Mouse (Mus musculus) telencephalon, adult 2 months (tissue): ENCODE measurements at regions not wholly inside any gene's neighbourhood (a gene's known extent, or its start where the extent isn't known, plus 50 kb on each side); places are given as distances from the start of the nearest gene placed in this dataset.

ENCODE experiments used
- DNase-seq: peaks from one replicate; pipeline ENCODE4 v3.0.0-alpha.2; 2011; ENCODE audit warnings: low read depth, low spot score

DNA sequence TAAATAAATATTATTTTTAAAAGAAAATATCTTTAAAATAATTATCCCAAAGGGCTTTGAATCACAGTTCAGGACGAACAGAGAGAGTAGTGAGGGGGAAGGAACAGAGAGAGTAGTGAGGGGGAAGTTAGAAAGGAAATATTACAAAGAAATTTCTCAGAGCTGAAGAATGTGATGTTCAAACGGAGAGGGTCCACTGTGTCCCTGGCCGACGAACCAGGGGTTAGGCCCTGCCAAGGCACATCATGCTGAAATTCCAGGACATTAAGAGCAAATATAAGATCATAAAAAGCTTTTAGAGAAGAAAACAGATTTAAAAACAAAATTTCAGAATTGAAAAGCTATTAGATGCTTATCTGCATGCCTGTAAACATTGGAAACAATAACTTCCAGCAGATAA lies 61.6 kb downstream of the Skor1 start:
- DNase-seq = no peak

DNA sequence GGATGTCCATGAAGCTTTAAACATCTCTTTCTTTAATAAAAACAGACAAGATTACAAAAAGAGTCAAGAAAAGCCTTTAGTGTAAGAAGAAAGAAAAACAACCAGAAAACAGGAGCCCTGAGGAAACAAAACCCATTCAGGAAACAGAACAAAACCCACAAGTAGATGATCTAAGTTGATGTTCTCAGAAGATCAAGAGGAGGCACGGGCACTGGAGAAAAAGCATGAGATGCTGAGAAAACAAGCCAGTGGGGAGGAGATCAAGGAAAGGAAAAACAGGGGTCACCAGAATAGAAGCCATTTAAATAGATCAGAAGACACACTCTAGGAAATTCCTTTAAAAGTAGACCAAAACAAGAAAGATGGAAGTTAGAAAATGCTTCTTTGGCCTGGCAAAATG lies 62.1 kb downstream of the Skor1 start:
- DNase-seq = no peak

DNA sequence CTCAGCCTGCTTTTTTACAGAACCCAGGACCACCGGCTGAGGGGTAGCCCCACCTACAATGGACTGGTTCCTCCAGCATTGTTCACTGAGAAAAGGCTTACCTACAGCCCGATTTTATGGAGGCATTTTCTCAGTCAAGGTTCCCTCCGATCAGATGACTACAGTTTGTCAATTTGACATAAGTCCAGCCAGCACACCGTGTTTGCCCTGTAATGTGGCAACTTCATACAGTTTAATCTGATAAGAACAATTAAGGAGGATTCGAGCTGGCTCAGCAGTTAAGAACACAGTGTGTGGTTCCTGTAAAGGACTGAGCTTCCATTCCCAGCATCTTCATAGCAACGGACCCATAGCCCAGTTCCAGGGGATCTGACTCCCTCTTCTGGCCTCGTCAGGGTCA lies 65.9 kb downstream of the Skor1 start:
- DNase-seq = no peak

DNA sequence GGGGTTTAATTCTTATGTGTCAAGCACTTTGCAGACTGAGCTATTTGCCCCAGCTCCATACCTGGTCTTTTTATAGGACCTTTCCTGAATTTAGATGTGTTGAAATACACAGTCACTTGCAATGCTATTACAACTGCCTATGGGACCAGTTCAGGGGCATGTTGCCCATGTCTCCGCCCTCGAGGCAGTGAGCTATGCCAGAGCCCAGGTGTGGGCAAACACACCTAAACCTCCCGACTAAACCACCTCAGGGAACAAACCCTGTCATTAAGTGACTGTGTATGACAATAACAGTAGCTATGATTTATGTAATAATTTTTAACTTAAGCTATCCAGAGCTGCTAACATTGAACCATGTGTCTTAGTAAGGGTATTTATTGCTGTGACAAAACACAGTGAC lies 66.5 kb downstream of the Skor1 start:
- DNase-seq = no peak

DNA sequence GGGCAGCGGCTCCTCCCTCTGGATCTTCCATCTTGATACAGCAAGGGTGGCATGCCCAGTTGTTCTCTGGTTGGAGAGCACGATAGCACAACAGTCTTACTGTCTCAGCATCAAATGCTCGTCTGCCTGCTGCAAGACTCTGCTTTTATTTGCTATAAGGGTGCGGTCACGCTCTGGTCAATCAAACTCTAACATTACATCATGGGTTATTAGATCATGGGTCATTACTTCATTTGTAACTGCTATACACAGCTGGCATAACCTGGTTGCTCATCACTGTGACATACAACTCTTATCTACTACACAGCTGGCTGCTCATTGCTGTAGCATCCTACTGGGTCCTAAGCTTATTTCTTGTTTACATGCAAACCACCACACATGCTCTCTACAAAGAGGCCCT lies 68.4 kb downstream of the Skor1 start:
- DNase-seq = no peak

DNA sequence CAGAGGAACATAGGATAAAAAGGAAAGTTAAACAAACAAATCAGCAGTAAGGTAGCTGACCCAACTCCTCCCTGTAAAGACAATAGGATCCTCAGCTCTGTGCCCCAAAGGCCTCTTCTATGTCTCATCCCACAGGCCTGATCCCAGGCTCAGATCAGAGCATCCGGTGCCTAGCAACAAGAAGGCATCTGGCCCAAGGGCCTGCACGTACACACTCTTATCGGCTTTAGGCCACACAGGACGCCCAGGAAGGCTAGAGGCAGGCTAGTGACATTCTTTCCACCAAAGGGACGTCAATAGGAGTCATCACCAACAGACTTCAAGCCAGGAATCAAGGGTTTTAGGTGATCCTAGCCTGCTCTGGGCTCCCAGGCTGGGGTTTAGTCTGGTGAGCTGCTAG lies 73.5 kb downstream of the Skor1 start:
- DNase-seq = no peak

DNA sequence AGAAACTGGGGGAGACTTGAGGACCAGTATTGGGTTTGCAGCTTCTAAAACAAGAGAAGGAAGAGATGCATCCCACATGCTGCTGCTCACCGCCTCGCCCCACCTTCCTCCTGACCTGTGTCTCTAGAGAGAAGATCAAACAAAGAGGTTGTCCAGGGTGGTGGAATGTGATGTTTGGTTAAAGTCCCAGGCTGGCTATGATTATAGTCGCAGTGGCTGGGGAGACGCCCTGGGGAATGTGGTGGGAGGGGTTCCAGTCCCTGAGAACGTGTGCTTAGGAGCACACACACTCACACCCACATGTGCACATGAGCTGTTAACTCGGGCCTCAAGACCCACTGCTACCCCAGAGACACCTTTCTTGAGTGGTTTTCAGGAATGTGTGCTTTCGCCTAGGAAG lies 74.0 kb downstream of the Skor1 start:
- DNase-seq = no peak

DNA sequence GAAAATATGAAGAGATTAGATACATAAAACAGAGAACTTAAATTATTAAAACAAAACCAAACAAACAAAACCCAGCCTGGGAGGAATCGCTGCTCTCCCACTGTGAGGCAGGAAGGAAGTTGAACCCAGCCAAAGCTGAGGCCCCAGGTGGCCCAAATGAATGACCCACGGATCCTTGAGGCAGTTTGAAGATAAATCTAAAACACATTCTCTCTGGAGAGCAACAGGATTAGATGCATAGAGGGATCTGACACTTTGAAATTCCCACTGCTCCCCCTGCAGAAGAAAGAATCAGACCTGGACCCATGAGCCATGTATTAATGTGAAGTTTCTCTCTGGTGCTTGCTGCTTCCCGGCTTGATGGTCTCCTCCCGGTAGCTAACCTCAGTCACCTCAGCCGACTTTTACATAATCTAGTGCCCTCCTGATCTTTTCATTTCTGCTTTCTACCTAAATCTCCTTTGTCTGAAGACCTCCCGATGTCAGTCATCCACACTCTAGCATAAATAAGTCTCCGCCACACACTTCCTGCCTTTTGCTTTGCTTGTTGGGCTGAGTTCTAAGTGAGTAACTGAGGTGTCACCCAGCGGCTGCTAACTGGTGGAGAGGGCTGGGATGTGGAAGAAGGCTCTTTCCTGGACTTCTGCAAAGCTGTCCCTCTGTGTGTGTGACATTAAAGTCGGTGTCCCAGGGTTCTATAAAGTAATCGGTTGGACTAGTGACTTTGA lies 74.6 kb downstream of the Skor1 start:
- DNase-seq = no peak

DNA sequence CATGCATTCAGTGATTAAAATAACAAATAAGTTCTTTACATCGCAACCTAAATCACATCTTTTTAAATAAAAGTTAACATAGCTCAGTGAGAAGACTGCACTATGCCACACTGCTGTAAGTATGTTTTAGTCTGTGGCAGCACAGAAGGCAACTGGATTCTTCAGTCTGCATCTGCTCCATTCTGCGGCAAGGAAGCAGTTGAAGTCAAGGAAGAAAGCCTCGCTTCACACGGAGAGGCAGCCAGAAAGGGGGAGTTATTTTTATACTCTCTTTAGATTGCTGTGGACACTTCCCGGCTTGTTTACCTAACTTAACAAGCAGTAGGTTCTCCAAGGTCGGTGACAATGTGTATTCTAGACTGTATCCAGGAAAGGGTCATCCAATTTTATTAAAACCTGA lies 77.7 kb downstream of the Skor1 start:
- DNase-seq = no peak

DNA sequence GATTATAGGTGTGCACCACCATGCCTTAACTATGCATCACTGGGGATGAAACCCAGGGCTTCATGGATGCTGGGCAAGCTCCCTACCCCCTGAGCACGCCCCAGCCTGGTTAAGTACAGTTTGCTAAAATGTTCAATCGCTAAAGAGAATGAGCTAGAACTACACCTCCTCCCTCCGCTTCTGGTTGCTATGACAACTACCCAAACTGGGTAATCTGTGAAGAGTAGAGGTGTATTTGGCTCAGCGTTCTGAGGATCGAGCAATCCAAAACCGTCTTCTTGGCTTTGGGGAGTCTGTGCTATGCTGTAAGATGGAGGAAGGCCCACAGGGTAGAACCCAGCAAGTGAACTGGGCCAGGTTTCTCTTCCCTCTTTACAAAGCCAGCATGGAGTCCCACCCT lies 78.8 kb downstream of the Skor1 start:
- peak; percentile 91 for DNase-seq

DNA sequence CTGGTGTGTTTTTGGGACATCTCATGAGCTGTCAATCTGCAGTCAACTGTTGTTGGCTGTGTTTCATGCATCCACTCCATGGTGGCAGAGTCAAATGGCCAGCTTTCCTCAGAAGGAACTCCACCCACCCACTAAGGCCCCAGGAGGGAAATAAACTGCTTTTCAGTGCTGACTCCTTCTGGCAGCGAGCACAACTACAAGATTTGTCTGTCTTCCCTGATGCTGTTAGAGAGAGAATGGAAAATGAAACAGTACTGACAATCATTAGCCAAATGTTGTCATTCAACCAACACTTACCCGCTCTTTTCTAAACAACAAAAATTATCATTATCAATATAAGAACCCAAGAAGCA lies 79.3 kb upstream of the Pias1 start:
- no peak for DNase-seq

DNA sequence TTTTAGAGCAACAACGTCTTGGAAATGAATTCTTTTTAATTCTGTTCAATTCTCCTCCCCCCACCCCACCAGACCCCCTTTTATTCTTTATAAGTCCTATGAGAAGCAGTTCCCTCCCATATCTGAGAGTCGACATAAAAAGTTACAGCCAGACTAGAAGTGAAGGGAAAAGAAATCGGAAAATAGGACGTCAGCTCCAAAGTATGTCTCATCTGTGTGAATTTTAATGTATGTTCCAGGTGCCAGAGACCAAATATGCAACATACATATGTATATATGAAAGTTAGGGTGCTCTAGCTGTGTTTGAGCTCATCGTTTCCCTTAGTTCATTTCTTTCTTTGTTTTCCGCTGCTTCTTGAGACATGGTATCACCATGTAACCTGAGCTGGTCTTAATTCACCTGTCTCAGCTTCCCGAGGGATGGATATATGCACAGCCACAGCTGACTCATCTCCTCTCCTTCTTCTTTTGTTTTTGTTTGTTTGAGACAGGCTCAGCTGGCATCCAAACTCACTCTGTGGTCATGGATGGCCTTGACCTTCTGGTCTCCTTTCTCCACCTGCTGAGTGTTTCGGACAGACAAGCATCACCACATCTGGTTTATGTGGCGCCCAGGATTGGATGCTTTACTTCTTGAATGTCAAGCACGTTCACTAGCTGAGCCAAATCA lies 78.8 kb upstream of the Pias1 start:
- DNase-seq = no peak

DNA sequence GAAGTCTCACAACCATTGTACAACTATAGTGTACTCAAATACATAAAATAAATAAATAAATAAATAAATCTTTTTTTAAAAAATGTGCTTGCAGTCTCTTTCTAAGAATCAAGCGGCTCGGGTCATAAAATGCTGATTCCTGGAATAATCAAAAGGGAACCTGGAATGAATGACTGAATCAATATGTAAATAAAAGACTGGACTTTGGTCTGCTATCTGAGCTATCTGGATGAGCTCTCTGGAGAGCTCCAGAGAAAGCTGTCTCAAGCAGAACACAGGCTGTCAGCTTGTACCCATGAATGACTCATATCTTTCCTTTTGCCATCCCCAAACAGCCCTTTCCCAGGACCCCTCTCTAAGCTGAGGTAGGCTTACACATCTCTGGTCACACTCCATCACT lies 75.8 kb upstream of the Pias1 start:
- no peak for DNase-seq

DNA sequence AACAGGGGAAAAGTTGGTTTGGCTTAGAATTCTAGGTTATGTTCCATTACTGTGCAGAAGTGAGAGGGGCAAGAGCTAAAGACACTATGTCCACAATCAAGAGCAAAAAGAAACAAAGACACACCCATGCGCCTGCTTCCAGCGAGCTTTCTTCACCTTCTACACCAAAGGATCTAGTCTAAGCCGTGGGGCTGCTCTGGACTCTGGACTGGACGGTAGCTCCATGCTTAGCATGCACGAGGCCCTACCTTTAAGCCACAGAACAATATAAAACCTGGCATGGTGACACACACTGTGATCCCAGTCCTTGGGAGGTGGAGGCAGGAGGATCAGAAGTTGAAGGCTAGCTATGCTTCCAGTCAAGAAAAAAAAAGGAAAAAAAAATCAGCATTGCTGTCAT lies 73.0 kb upstream of the Pias1 start:
- DNase-seq = no peak

DNA sequence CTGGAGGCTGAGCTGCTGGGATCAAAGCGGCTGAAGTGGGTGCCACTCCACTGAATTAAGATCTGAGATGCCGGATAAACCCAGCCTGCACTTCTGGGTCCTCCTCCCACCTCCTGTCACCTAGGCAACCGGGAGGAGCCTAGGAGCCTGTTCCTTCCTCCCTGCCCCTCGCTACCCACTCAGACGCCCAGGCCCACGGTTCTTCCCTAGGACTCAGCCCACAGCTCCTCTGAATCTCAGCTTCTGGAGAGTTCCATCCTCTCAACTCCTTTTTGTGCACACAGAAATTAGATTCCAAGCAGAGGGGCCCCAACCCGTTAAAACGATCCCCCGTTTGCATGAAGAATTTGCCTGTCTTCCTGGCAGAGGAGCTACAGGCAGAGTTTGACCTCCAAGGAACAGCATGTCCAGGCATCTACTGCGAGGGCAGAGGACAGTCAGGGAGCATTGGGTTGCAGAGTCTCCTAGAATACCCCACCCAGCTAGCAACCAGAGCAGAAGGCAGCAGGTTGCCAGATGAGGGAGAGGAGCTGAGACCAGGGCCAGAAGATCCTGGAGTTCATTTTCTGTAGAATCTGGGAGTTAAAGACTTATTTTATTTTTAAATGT lies 71.6 kb upstream of the Pias1 start:
- DNase-seq = peak; percentile 89

DNA sequence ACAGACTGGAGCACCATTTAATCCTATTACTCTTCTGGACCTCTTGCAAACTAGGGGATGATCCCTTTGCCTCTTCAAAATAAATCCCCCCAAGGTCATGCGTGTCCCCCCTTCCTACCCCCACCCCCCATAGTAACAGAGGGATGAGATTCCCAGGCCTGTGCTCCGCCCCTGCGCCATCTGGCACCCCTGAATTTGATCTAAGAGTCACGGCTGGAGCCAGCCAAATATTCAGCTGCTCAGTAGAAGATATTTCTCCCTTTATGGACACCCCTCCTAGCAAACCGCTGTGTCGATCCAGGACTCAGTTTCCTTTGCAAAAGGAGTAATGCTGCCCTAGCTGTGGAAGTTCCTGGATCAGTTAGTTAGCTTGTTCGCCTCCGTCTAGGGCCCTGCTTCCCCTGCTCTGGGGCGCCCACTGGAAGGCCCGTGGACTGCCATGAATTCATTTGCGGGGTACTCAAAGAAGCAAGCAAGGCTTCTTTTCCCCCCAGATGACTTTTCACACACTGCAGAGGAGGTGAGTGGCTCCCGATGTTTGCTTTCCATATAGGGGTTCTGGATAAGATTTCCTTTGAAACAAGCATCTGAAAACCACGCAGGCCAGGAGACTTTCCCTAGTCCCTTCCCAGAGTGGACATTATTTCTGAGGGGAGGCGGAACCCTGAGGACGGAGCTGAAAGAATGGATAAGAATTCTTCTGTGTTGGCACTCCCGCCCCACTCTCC lies 70.9 kb upstream of the Pias1 start:
- no peak for DNase-seq

DNA sequence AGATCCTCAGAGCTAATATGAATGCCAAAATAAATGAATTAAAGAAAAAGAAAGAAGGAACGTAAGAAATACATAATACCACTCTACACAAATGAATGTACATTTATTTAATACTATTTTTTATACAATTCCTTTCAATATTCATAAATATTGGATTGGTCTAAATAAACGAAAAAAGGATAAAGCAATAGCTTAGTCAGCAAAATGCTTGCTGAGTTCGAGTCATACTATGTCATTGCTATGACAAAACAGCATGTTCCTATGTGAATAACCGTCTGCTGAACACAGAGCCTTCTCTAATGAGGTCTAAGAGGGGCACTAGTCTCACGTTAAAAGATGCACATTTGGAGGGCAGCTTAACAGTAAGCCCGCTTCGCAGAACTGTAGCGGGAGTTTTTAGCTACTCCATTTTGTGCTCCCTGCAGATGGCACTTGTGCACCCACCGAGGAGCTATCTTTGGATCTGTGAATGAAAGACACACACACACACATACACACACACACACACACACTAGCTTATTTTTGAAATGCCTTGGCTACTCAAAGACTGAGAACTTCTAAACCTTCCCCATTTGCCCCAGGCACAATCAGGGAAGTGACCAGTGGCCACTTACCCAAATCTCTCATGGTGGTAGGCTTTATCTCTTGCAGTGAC lies 69.1 kb upstream of the Pias1 start:
- DNase-seq = peak; percentile 43

DNA sequence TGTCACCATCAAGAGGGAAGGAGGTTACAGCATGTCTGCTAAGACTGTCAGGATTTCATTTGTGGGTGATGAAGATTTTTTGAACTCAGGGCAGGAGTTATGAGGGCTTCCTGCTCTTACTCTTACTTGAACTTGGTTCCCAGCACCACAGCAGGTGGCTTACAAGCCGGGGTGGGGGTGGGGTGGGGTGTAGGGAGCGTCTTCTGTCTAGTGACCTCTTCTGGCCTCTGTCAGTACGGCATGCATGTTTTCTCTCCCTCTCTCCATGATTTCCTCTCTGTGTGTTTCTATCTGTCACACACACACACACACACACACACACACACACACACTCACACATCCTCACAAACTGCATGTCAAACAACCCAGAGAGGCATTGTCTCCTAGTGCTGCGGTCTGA lies 64.5 kb upstream of the Pias1 start:
- DNase-seq = no peak

DNA sequence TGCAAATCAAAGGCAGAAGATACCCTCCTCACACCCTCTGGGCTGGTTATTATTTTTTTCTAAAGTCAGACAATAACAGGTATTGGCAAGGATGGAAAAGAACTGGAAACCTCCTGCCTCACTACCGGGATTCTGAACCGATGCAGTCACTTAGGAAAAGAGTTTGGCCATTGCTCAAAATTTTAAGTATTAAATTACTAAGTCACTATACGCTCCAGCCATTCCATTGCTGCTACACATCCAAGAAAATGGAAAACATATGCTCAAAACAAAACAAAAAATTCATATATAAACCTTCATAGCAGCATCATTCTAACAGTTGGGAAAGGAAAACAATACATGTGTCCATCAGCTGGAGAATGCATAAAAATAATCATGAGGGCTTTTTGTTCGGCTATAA lies 63.9 kb upstream of the Pias1 start:
- DNase-seq = no peak

DNA sequence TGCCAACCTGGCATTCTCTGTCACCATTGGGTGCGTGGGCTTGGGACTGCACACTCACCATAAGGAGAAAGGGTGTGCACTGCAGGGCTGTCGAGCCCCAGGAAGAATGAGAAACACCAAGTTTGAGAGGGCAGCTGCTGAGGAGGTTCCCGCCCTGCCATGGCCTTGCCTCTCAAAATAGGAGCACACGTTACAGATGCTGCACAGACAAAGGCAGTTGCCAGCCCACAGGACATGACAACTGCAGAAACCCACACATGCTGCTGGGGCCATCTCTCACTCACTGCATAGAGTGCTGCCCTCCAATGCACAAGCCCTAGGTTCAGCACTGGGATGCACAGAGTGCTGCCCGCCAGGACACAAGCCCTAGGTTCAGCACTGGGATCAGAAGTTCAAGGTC lies 61.6 kb upstream of the Pias1 start:
- DNase-seq = no peak

DNA sequence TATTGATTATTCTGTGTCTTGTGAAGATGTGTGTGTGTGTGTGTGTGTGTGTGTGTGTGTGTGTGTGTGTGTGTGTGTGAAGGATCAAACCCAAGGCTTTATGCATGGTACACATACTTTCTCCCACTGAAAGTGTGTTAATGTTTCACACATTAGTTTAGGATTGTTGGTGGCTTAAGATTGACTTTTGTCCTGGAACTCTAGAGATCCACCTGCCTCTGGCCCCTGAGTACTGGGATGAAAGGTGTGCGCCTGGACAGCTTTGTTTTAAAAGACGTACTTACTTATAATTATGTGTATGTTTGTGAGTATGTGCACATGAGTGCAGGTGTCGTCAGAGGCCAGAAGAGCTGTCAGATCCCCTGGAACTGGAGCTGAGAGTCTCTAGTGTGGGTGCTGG lies 59.3 kb upstream of the Pias1 start:
- no peak for DNase-seq

DNA sequence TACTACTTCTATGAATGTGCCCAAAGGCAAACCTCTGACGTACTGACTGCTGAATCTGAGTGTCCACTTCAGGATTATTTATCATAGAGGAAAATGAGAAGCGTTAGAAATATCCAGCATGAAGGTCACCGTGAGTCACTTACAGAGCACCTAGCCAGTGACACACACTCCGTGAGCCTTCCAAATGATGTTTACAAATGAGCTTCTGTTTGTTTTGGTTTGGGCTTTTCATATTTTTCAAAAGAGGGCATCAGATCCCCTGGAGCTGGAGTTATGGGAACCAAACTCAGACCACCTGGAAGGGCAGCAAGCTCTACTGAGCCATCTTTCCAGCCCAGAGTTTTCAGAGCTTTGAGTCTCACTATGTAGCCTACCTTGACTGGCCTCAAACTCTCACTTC lies 57.8 kb upstream of the Pias1 start:
- no peak for DNase-seq
